Mouse (Mus musculus) ES-Bruce4 (cell line): ENCODE measurements at regions not wholly inside any gene's neighbourhood (a gene's known extent, or its start where the extent isn't known, plus 50 kb on each side); places are given as distances from the start of the nearest gene placed in this dataset.

Experiments used
- H3K27ac ChIP-seq: 2 replicates; pipeline ENCODE4 v1.5.1; 2012; ENCODE audit warnings: low read length, inconsistent platforms; ENCODE audit not compliant: insufficient read depth
- H3K27me3 ChIP-seq: 2 replicates; pipeline ENCODE4 v1.6.1; 2012; ENCODE audit warnings: mild to moderate bottlenecking, low read length, inconsistent platforms; ENCODE audit not compliant: control insufficient read depth, poor library complexity, insufficient read depth, severe bottlenecking
- H3K36me3 ChIP-seq: 2 replicates; pipeline ENCODE4 v1.6.1; 2012; ENCODE audit warnings: inconsistent platforms, mild to moderate bottlenecking, low read length, moderate library complexity; ENCODE audit not compliant: control insufficient read depth, poor library complexity, insufficient read depth, severe bottlenecking
- H3K4me1 ChIP-seq: one replicate; pipeline ENCODE4 v1.8.1; 2011; ENCODE audit warnings: low read length; ENCODE audit not compliant: control insufficient read depth, insufficient read depth
- H3K4me3 ChIP-seq: 2 replicates; pipeline ENCODE4 v1.5.1; 2011; ENCODE audit warnings: low read depth, mild to moderate bottlenecking, low read length
- H3K9ac ChIP-seq: 2 replicates; pipeline ENCODE4 v1.6.1; 2012; ENCODE audit warnings: low read depth, mild to moderate bottlenecking, inconsistent platforms; ENCODE audit not compliant: poor library complexity, severe bottlenecking
- H3K9me3 ChIP-seq: replicated peaks from 2 replicates; pipeline ENCODE4 v1.6.1; 2012; ENCODE audit warnings: mild to moderate bottlenecking, low read length, inconsistent platforms; ENCODE audit not compliant: control insufficient read depth, poor library complexity, insufficient read depth, severe bottlenecking
- CTCF ChIP-seq: IDR thresholded peaks from one replicate; pipeline ENCODE4 v1.8.1; 2011; ENCODE audit warnings: low read depth, low read length
- EP300 ChIP-seq: IDR thresholded peaks from 2 replicates; pipeline ENCODE4 v1.6.1; 2011; ENCODE audit warnings: low read depth, low read length; ENCODE audit not compliant: insufficient read depth
- POLR2A ChIP-seq: IDR thresholded peaks from one replicate; pipeline ENCODE4 v1.8.1; 2011; ENCODE audit warnings: low read length; ENCODE audit not compliant: insufficient read depth

DNA sequence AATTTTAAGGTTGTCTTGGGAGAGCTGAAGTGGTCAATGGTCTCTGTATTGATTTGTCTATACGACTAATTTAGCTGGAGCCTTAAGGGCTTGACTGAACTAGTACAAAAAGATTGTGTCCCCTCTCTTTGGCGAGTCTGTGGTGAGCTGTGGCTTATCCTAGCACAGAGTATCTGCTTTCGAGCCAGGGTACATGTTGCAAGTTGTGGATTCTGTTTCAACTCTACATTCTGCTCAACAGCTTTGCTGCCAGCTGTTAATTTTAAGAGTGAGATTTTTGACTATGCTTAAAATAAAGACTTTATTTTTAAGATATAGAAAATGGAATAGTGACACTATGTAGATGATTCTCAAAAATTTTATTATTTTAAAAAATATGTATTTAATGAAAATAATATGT lies 175.8 kb upstream of the Agbl1 start:
- Histone ChIP-seq H3K27ac (no peak overlapping the region), H3K9me3 (no peaks in the 10 kb centered on the region), H3K4me3 (no peak overlapping the region), H3K36me3 (no peaks in the 10 kb centered on the region), H3K27me3 (no peaks in the 10 kb centered on the region), H3K4me1 (no peaks in the 10 kb centered on the region), H3K9ac (no peak overlapping the region)
- TF ChIP-seq EP300 (no peak), CTCF (no peak), POLR2A (no peak)

DNA sequence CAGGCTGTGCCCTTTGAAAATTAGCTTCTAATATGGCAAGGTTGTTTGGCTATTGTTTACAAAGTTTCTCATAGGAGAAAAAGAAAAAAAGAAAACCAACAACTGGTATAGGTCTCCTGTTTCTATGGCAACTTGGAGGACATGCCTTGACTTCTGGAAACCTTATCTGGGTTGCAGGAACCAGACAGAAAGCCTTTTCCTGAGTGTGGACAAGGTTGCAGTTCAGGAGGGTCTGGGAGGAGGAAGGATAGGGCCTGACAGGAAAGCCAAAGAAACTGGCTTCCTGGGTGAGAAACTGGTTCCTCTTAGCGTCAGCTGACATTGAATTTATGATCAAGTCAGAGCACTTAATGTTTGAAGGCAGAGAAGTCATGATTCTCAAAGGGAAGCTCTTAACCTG lies 130.5 kb upstream of the Agbl1 start:
- Histone ChIP-seq H3K27ac (no peak overlapping the region), H3K27me3 (no peaks in the 10 kb centered on the region), H3K9me3 (no peaks in the 10 kb centered on the region), H3K36me3 (no peaks in the 10 kb centered on the region), H3K4me3 (no peak overlapping the region), H3K9ac (no peak overlapping the region), H3K4me1 (no peaks in the 10 kb centered on the region)
- TF ChIP-seq CTCF = no peak
- no peak for TF ChIP-seq EP300
- TF ChIP-seq POLR2A = no peak

DNA sequence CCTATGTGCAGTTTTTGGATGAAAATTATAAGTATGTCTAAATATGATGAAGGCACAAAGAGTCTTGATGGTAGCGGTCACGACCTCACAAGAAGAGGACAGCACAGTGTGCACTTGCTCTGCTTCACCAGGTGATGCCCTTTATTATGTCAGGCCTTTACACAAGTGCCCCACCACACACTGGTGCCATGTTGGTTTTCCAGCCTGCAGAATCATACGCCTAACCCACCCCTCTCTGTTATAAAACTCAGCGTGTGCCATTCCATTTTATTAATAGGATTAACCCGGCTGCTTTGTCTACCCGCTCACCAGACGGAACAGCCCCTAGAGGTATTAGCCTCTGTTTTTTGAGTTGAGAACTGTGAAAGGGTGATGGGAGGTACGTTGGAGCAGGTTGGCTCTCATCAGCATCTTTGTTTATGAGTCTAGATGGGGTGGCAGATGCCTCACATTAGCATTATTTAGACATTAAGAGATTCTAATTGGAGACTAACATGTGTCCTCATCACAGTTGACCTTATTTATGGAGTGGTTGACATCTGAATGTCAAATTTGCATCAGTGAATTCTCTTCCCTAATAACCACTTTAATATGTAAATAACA lies 108.3 kb upstream of the Agbl1 start:
- Histone ChIP-seq H3K4me3 (no peak overlapping the region), H3K9ac (no peak overlapping the region), H3K27me3 (no peaks in the 10 kb centered on the region), H3K4me1 (no peaks in the 10 kb centered on the region), H3K27ac (no peak overlapping the region), H3K9me3 (0 out of 2 replicates have a peak, but pooled peaks cover 3% of the 10 kb centered on the region), H3K36me3 (no peaks in the 10 kb centered on the region)
- TF ChIP-seq CTCF = no peak
- no peak for TF ChIP-seq EP300

GRCm38 (mm10) chr7:76127641-76128111 lies 102.0 kb upstream of the Agbl1 start:
- H3K4me3 ChIP-seq = no peak overlapping the region
- no peak for TF ChIP-seq POLR2A
- no peak for TF ChIP-seq CTCF
- no peak for TF ChIP-seq EP300
- no peaks in the 10 kb centered on the region for H3K9me3 ChIP-seq
- H3K27ac ChIP-seq = no peak overlapping the region
- H3K36me3 ChIP-seq = no peaks in the 10 kb centered on the region
- H3K4me1 ChIP-seq = no peaks in the 10 kb centered on the region
- no peak overlapping the region for H3K9ac ChIP-seq
- no peaks in the 10 kb centered on the region for H3K27me3 ChIP-seq

GRCm38 (mm10) chr7:76142455-76142854 lies 87.2 kb upstream of the Agbl1 start:
- H3K9ac ChIP-seq = no peak overlapping the region
- TF ChIP-seq CTCF (no peak), EP300 (no peak), POLR2A (no peak)
- H3K27ac ChIP-seq = no peak overlapping the region
- H3K4me1 ChIP-seq = no peaks in the 10 kb centered on the region
- H3K4me3 ChIP-seq = no peak overlapping the region
- no peaks in the 10 kb centered on the region for H3K27me3 ChIP-seq
- no peaks in the 10 kb centered on the region for H3K9me3 ChIP-seq
- no peaks in the 10 kb centered on the region for H3K36me3 ChIP-seq

DNA sequence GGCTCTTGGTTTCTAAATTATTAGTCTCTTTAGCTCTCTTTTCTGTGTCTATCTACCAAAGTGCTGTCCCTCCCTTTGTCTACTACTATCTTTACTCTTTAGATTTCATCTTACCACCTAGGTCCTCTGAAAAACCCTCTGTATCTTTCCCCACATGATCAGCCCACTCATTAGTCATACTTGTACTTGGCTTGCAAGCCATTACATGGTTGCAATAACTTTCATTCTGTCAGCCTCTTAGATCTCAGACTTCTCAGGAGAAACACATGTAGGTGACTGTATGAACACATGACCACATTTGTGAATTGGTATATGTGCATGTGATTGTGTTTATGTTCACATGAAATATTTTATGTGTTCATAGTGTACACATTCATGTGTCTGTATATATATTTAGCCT lies 83.3 kb upstream of the Agbl1 start:
- Histone ChIP-seq H3K9me3 (no peaks in the 10 kb centered on the region), H3K9ac (no peak overlapping the region), H3K4me3 (no peak overlapping the region), H3K4me1 (no peaks in the 10 kb centered on the region), H3K36me3 (no peaks in the 10 kb centered on the region), H3K27me3 (no peaks in the 10 kb centered on the region), H3K27ac (no peak overlapping the region)
- no peak for TF ChIP-seq EP300
- TF ChIP-seq POLR2A = no peak
